Mouse (Mus musculus) bone marrow macrophage, adult 2 months (primary cell): Measurements from ENCODE around the gene Rab3c.

Experiments used
- CTCF ChIP-seq: IDR thresholded peaks from 2 replicates; pipeline ENCODE4 v1.5.1; 2012; ENCODE audit warnings: low read depth, mild to moderate bottlenecking, low read length, moderate library complexity
- POLR2A ChIP-seq: IDR thresholded peaks from 2 replicates; pipeline ENCODE4 v1.6.1; 2012; ENCODE audit warnings: mild to moderate bottlenecking, low read depth, low read length, borderline replicate concordance

- TF ChIP-seq POLR2A (no peak), CTCF (no peak)
Observed at GRCm38 (mm10) chr13:110031061-110031460, 249.7 kb downstream of the Rab3c start.
